Mouse (Mus musculus): ENCODE measurements around the gene Nbl1. TPM values are rescaled to one million over a fixed set of nuclear protein-coding genes. Genes with fewer than 3 reads are reported as not detected.

The Nbl1 gene
- polyA plus RNA-seq, 1 experiment from 2014 or later = 7.2 TPM

DNA sequence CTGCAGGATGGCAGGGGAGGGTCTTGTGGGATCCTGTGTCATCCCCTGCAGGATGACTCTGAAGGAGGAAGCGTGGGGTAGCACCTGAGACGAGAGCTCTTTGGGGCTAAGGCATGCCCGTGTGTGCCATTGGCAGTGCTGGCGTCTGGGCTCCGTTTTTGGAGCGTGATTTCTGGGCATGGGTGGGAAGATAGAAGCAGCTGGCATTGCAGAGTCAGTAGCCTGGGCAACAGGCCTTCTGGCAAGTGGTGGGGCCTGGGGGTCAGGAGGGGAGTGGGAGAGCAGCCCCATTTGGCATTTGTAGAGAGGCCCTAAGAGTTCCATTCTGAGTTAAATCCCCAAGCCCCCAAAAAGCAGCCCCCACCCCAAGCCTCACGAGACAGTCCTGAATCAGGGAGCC is 40.0 kb downstream of the Nbl1 start:
- Histone ChIP-seq H3K27me3 (ENCODE audit: control insufficient read depth, insufficient read depth, low read length) (no peaks in the 10 kb centered on the region), H3K36me3 (ENCODE audit: control insufficient read depth, insufficient read depth, low read length) (no peaks in the 10 kb centered on the region), H3K4me3 (ENCODE audit: low read depth, low read length) (no peak overlapping the region), H3K9ac (ENCODE audit: low read depth, low read length) (no peak overlapping the region), H3K4me1 (ENCODE audit: control insufficient read depth, insufficient read depth, low read length) (0 out of 2 replicates have a peak, but pooled peaks cover 4% of the 10 kb centered on the region), H3K4me2 (no peak overlapping the region), H3K9me3 (replicated peaks; ENCODE audit: control insufficient read depth, low read length) (no peaks in the 10 kb centered on the region), H3K27ac (ENCODE audit: low read depth, low read length) (no peak overlapping the region)
- 86% methylated on average over 7 of the region's 7 CpGs for WGBS (ENCODE audit: insufficient replicate concordance)
- ATAC-seq (replicated peaks; ENCODE audit: insufficient number of reproducible peaks, low FRiP score, low TSS enrichment) = no peak

DNA sequence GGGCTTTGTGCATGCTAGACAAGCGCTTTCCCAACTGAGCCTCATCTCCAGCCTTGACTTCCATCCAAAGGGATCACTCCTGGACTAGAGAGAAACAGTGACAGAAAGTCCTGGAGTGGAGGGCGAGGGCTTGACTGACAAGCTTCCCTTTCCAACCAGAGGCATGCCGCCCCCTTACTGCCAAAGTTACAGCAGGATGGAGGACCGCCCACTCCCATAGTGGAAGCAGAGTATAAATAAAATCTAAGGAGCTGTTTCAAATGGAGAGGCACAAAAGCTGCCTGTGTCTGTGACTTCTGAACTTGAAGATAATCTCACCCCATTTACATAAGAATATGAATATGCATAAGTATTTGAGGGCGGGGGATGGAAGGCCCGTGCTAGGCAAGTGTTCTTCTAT is 44.3 kb downstream of the Nbl1 start:
- Histone ChIP-seq H3K4me3 (ENCODE audit: low read depth, low read length) (no peak overlapping the region), H3K4me1 (ENCODE audit: control insufficient read depth, insufficient read depth, low read length) (no peaks in the 10 kb centered on the region), H3K36me3 (ENCODE audit: control insufficient read depth, insufficient read depth, low read length) (no peaks in the 10 kb centered on the region), H3K9me3 (replicated peaks; ENCODE audit: control insufficient read depth, low read length) (no peaks in the 10 kb centered on the region), H3K4me2 (no peak overlapping the region), H3K9ac (ENCODE audit: low read depth, low read length) (no peak overlapping the region), H3K27me3 (ENCODE audit: control insufficient read depth, insufficient read depth, low read length) (no peaks in the 10 kb centered on the region), H3K27ac (ENCODE audit: low read depth, low read length) (no peak overlapping the region)
- no peak for ATAC-seq (replicated peaks; ENCODE audit: insufficient number of reproducible peaks, low FRiP score, low TSS enrichment)
- WGBS (ENCODE audit: insufficient replicate concordance) = 77% methylated on average over 6 of the region's 6 CpGs

DNA sequence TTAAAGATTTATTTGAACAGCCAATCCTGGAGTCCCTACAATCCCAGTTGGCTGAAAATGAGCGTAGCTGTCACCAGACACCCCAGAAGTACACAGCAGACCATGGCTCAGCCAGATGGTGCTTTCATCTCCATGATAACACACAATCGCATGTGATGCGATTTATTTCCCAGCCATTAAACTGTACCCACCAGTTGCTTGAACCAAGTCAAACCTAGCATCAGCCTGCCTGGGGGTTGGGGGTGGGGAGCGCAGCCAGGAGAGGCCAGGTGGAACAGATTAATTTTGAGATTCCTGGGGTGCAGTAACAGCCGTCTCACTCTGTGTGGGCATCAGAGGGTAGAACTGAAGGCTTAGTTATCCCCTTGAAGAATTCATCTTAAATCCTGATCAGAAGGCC is 46.4 kb downstream of the Nbl1 start:
- no peaks in the 10 kb centered on the region for H3K27me3 ChIP-seq (ENCODE audit: control insufficient read depth, insufficient read depth, low read length)
- no peaks in the 10 kb centered on the region for H3K9me3 ChIP-seq (replicated peaks; ENCODE audit: control insufficient read depth, low read length)
- H3K27ac ChIP-seq (ENCODE audit: low read depth, low read length) = no peak overlapping the region
- no peak overlapping the region for H3K9ac ChIP-seq (ENCODE audit: low read depth, low read length)
- ATAC-seq (replicated peaks; ENCODE audit: insufficient number of reproducible peaks, low FRiP score, low TSS enrichment) = no peak
- no peaks in the 10 kb centered on the region for H3K4me1 ChIP-seq (ENCODE audit: control insufficient read depth, insufficient read depth, low read length)
- no peak overlapping the region for H3K4me3 ChIP-seq (ENCODE audit: low read depth, low read length)
- 84% methylated on average over 5 of the region's 5 CpGs for WGBS (ENCODE audit: insufficient replicate concordance)
- H3K4me2 ChIP-seq = no peak overlapping the region
- no peaks in the 10 kb centered on the region for H3K36me3 ChIP-seq (ENCODE audit: control insufficient read depth, insufficient read depth, low read length)

GRCm38 (mm10) chr4:139044566-139044965 is 48.2 kb downstream of the Nbl1 start:
- Histone ChIP-seq H3K9ac (ENCODE audit: low read depth, low read length) (no peak overlapping the region), H3K27ac (ENCODE audit: low read depth, low read length) (no peak overlapping the region), H3K27me3 (ENCODE audit: control insufficient read depth, insufficient read depth, low read length) (peaks cover 10% of the 10 kb centered on the region; the same call in 1 of the 2 replicates), H3K4me3 (ENCODE audit: low read depth, low read length) (no peak overlapping the region), H3K4me2 (no peak overlapping the region), H3K9me3 (replicated peaks; ENCODE audit: control insufficient read depth, low read length) (no peaks in the 10 kb centered on the region), H3K4me1 (ENCODE audit: control insufficient read depth, insufficient read depth, low read length) (no peaks in the 10 kb centered on the region), H3K36me3 (ENCODE audit: control insufficient read depth, insufficient read depth, low read length) (no peaks in the 10 kb centered on the region)
- 85% methylated on average over 5 of the region's 5 CpGs for WGBS (ENCODE audit: insufficient replicate concordance)
- ATAC-seq (replicated peaks; ENCODE audit: insufficient number of reproducible peaks, low FRiP score, low TSS enrichment) = no peak

- 75% methylated on average over 2 of the region's 2 CpGs for WGBS (ENCODE audit: insufficient replicate concordance)
- ATAC-seq (replicated peaks; ENCODE audit: insufficient number of reproducible peaks, low FRiP score, low TSS enrichment) = no peak
These were observed 49.2 kb downstream of the Nbl1 start for GRCm38 (mm10) chr4:139043600-139043999.

GRCm38 (mm10) chr4:139042611-139043010 is 50.2 kb downstream of the Nbl1 start:
- WGBS (ENCODE audit: insufficient replicate concordance) = 76% methylated on average over 5 of the region's 5 CpGs
- H3K9me3 ChIP-seq (replicated peaks; ENCODE audit: control insufficient read depth, low read length) = no peaks in the 10 kb centered on the region

More at GRCm38 (mm10) chr4:139043600-139043999, 49.2 kb downstream of the Nbl1 start:
- H3K9me3 ChIP-seq (replicated peaks; ENCODE audit: control insufficient read depth, low read length) = no peaks in the 10 kb centered on the region
- peaks cover 12% of the 10 kb centered on the region; the same call in 1 of the 2 replicates for H3K27me3 ChIP-seq (ENCODE audit: control insufficient read depth, insufficient read depth, low read length)
- no peak overlapping the region for H3K4me2 ChIP-seq
- no peak overlapping the region for H3K4me3 ChIP-seq (ENCODE audit: low read depth, low read length)
- H3K9ac ChIP-seq (ENCODE audit: low read depth, low read length) = no peak overlapping the region
- H3K27ac ChIP-seq (ENCODE audit: low read depth, low read length) = no peak overlapping the region
- no peaks in the 10 kb centered on the region for H3K4me1 ChIP-seq (ENCODE audit: control insufficient read depth, insufficient read depth, low read length)
- H3K36me3 ChIP-seq (ENCODE audit: control insufficient read depth, insufficient read depth, low read length) = no peaks in the 10 kb centered on the region

DNA sequence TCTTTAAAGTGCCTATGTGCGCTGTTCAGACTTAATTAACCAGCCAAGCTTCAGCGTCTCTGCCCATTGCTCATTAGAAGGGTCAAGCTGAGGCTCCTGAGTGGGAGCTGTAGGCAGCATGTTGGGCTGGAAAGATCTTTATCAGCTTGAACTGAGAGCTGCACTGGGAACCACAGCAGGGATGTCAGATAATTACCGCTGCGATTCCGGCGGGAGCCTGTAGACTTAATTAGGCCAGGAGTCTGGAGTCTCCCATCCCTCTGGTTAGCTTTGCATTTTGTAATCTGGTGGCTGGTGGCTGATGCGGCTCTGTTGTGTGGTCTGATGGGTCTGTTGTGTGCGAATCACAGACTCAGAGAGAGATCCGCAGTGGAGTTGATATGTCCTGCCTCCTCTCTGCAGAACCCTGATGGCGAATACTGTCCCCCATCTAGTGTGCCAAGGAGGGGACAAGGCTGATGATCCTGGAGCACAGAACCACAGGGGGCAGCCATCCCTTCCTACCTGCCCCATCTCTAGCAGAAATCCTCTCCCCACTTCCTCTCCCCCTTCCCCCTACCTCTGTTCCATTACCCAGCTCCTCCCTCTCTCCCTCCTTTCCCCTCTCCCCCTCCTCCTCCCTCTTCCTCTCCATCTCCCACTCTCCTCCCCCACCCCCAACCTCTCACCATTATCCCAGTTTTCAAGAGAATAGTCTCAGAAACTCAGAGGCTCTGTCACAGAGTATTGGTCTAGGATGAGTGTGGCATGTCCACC is 52.5 kb downstream of the Nbl1 start:
- Histone ChIP-seq H3K4me3 (ENCODE audit: low read depth, low read length) (no peak overlapping the region), H3K9ac (ENCODE audit: low read depth, low read length) (no peak overlapping the region), H3K27me3 (ENCODE audit: control insufficient read depth, insufficient read depth, low read length) (peaks cover 12% of the 10 kb centered on the region; the same call in 1 of the 2 replicates), H3K27ac (ENCODE audit: low read depth, low read length) (no peak overlapping the region), H3K4me1 (ENCODE audit: control insufficient read depth, insufficient read depth, low read length) (no peaks in the 10 kb centered on the region), H3K36me3 (ENCODE audit: control insufficient read depth, insufficient read depth, low read length) (no peaks in the 10 kb centered on the region), H3K4me2 (no peak overlapping the region), H3K9me3 (replicated peaks; ENCODE audit: control insufficient read depth, low read length) (no peaks in the 10 kb centered on the region)
- WGBS (ENCODE audit: insufficient replicate concordance) = 3% methylated on average over 10 of the region's 10 CpGs
- no peak for ATAC-seq (replicated peaks; ENCODE audit: insufficient number of reproducible peaks, low FRiP score, low TSS enrichment)

More at GRCm38 (mm10) chr4:139042611-139043010, 50.2 kb downstream of the Nbl1 start:
- Histone ChIP-seq H3K27ac (ENCODE audit: low read depth, low read length) (no peak overlapping the region), H3K36me3 (ENCODE audit: control insufficient read depth, insufficient read depth, low read length) (no peaks in the 10 kb centered on the region), H3K9ac (ENCODE audit: low read depth, low read length) (no peak overlapping the region), H3K27me3 (ENCODE audit: control insufficient read depth, insufficient read depth, low read length) (peaks cover 12% of the 10 kb centered on the region; the same call in 1 of the 2 replicates), H3K4me1 (ENCODE audit: control insufficient read depth, insufficient read depth, low read length) (no peaks in the 10 kb centered on the region), H3K4me2 (no peak overlapping the region), H3K4me3 (ENCODE audit: low read depth, low read length) (no peak overlapping the region)
- no peak for ATAC-seq (replicated peaks; ENCODE audit: insufficient number of reproducible peaks, low FRiP score, low TSS enrichment)

GRCm38 (mm10) chr4:139037795-139038607 is 54.8 kb downstream of the Nbl1 start:
- Histone ChIP-seq H3K9me3 (replicated peaks; ENCODE audit: control insufficient read depth, low read length) (no peaks in the 10 kb centered on the region), H3K27me3 (ENCODE audit: control insufficient read depth, insufficient read depth, low read length) (peaks cover 12% of the 10 kb centered on the region; the same call in 1 of the 2 replicates), H3K36me3 (ENCODE audit: control insufficient read depth, insufficient read depth, low read length) (no peaks in the 10 kb centered on the region), H3K27ac (ENCODE audit: low read depth, low read length) (no peak overlapping the region), H3K4me2 (no peak overlapping the region), H3K4me1 (ENCODE audit: control insufficient read depth, insufficient read depth, low read length) (peaks cover 10% of the 10 kb centered on the region; the same call in 1 of the 2 replicates), H3K4me3 (ENCODE audit: low read depth, low read length) (no peak overlapping the region), H3K9ac (ENCODE audit: low read depth, low read length) (no peak overlapping the region)
- 76% methylated on average over 17 of the region's 17 CpGs for WGBS (ENCODE audit: insufficient replicate concordance)
- ATAC-seq (replicated peaks; ENCODE audit: insufficient number of reproducible peaks, low FRiP score, low TSS enrichment) = no peak
